Mouse (Mus musculus) kidney, embryonic 16.5 days (tissue): ENCODE measurements around the gene Lrrtm4. TPM values are rescaled to one million over a fixed set of nuclear protein-coding genes. Genes with fewer than 3 reads are reported as not detected.
A peak's percentile ranks its signal among the peaks of the same experiment; 100 is the strongest.

ENCODE experiments used
- ATAC-seq: fragments of 200-750 bp; cut with Nextera tagmentation; 2 replicates; pipeline ENCODE4 v1.8.0; 2017; ENCODE audit warnings: moderate TSS enrichment; ENCODE audit not compliant: low FRiP score, low TSS enrichment
- H3K27ac ChIP-seq: fragments of 300-500 bp; sonication (generic); 2 replicates; pipeline ENCODE4 v1.5.1; 2014; ENCODE audit warnings: low read length
- H3K27me3 ChIP-seq: fragments of 300-500 bp; sonication (generic); 2 replicates; pipeline ENCODE4 v1.6.1; 2014; ENCODE audit warnings: low read length, control low read depth, mixed read lengths; ENCODE audit not compliant: insufficient read depth
- H3K36me3 ChIP-seq: fragments of 300-500 bp; sonication (generic); 2 replicates; pipeline ENCODE4 v1.6.1; 2014; ENCODE audit warnings: low read length, control low read depth, mixed read lengths; ENCODE audit not compliant: insufficient read depth
- H3K4me1 ChIP-seq: fragments of 300-500 bp; sonication (generic); 2 replicates; pipeline ENCODE4 v1.6.1; 2014; ENCODE audit warnings: low read length, control low read depth, mixed read lengths; ENCODE audit not compliant: insufficient read depth
- H3K4me2 ChIP-seq: fragments of 300-500 bp; sonication (generic); replicated peaks from 2 replicates; pipeline ENCODE4 v1.6.1; 2014; ENCODE audit warnings: low read depth, low read length
- H3K4me3 ChIP-seq: fragments of 300-500 bp; sonication (generic); 2 replicates; pipeline ENCODE4 v1.5.1; 2014; ENCODE audit warnings: mild to moderate bottlenecking, low read length
- H3K9ac ChIP-seq: fragments of 300-500 bp; sonication (generic); replicated peaks from 2 replicates; pipeline ENCODE4 v1.6.1; 2014; ENCODE audit warnings: low read length
- H3K9me3 ChIP-seq: fragments of 300-500 bp; sonication (generic); 2 replicates; pipeline ENCODE4 v1.6.1; 2016; ENCODE audit warnings: low read length, control low read depth
- WGBS: fragments of 180-500 bp; shearing (Covaris S2); extraction: QIAGEN DNeasy Blood & Tissue Kit; methylation state at CpG from one replicate; pipeline ENCODE4 v1.1.7; 2014; 5-methylcytosine and 5-hydroxymethylcytosine counted together
- polyA plus RNA-seq: library from polyadenylated mRNA; unstranded; fragments of >200 nt; fragmentation: Nextera tagmentation; extraction: Ambion mirVana; gene quantifications from 2 replicates; pipeline ENCODE4 v1.2.1, GENCODE M21; 2015

The Lrrtm4 gene
- polyA plus RNA-seq, 1 experiment from 2014 or later: 0.35 TPM

DNA sequence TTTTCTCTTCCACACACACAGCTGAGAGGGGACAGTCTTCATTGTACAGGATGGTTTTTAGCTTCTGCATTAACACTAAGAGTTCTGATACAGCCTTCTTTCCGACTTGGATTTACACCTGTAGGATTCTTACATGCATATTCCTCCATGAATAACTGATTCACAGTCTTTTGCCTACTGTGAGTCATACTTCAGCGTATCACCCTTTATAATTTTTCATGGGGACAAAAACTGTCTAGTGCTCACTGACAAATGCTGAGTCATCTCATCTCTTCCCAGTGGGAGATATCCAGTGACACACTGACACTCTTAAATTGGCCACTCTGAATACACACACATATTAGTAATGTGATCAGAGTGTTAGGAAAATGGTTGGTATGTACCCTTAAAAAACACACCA lies 600.8 kb downstream of the Lrrtm4 start:
- Histone ChIP-seq H3K9me3 (no peaks in the 10 kb centered on the region), H3K4me1 (no peaks in the 10 kb centered on the region), H3K27ac (no peak overlapping the region), H3K4me2 (no peak overlapping the region), H3K36me3 (no peaks in the 10 kb centered on the region), H3K4me3 (no peak overlapping the region), H3K9ac (no peak overlapping the region), H3K27me3 (no peaks in the 10 kb centered on the region)
- ATAC-seq: no peak
- WGBS: 90% methylated on average over 2 of the region's 2 CpGs

DNA sequence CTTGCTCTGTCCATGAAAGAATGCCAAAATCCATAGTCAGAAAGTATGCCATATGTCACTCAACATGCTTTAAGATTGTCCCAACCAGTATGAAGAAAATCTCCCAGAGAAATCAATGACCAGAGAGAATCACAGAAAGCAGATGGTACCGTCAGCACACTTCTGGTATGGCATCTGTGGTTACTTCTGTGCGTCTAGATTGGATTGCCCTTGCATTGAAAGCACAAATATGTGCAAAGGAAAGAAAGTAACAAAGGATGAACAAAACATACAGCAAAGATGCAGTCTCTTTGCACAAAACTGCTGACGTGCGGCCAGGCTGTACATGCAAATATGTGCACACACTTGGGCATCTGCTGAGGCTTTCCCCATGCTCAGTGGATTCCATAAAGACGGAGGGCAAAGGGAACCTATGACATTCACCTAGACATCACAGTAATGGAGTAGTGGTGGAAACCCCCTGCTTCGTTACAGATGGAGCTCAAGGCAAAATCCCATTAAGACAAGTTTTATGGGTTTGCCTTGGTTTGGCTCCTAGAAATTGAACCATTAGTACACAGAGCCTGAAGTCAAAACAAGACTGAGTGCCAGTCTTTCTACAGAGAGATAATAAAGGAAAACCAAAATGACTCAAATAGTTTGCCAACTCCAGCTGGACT lies 604.1 kb downstream of the Lrrtm4 start:
- H3K4me2 ChIP-seq: no peak overlapping the region
- ATAC-seq: no peak
- WGBS: 87% methylated on average over 6 of the region's 6 CpGs
- no peaks in the 10 kb centered on the region for H3K9me3 ChIP-seq
- no peak overlapping the region for H3K9ac ChIP-seq
- H3K27ac ChIP-seq: no peak overlapping the region
- no peaks in the 10 kb centered on the region for H3K27me3 ChIP-seq
- no peaks in the 10 kb centered on the region for H3K36me3 ChIP-seq
- no peak overlapping the region for H3K4me3 ChIP-seq
- H3K4me1 ChIP-seq: no peaks in the 10 kb centered on the region

DNA sequence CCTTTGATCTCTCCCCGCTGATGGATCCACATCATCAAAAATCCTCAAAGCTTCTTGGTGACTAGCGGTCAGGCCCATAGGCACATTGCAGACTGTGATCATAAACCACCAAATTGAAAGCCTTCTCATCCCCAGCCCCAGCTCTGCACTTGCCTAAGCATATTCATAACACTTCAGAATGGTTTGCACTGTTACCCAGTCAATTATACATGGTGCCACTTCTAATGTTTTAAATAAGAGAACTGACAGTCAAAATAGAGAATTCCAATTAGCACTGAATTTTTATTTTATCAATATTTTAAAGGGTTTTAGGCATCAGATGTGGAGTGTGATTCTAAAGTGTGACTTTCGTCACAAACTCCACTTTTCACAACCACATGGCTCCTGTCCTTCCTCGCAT lies 606.8 kb downstream of the Lrrtm4 start:
- 87% methylated on average over 4 of the region's 4 CpGs for WGBS
- ATAC-seq: no peak
- H3K27me3 ChIP-seq: no peaks in the 10 kb centered on the region

DNA sequence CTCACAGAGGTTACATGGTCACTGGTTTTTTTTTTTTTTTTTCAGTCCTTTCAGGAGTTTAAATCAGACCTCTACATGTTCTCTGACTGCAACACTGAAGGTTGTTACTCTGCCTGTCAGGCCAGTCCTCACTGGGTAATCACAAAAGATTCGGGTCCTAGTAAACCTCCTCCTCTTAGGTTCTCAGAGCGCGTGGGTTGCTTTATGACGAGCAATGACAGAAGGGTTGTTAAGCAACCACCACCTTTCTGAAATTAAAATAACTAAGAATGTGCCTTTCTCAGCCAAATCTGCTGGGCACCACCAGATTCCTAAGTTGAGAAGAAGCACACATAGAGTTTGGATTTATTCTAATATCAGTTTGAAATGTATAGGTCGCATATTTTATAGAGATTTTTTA lies 644.1 kb downstream of the Lrrtm4 start:
- Histone ChIP-seq H3K36me3 (no peaks in the 10 kb centered on the region), H3K27me3 (no peaks in the 10 kb centered on the region), H3K9ac (no peak overlapping the region), H3K4me2 (no peak overlapping the region), H3K27ac (no peak overlapping the region), H3K4me3 (no peak overlapping the region), H3K4me1 (no peaks in the 10 kb centered on the region), H3K9me3 (no peaks in the 10 kb centered on the region)
- 79% methylated on average over 5 of the region's 5 CpGs for WGBS
- no peak for ATAC-seq

More for the DNA sequence above, 606.8 kb downstream of the Lrrtm4 start:
- Histone ChIP-seq H3K4me1 (no peaks in the 10 kb centered on the region), H3K27ac (no peak overlapping the region), H3K36me3 (no peaks in the 10 kb centered on the region), H3K4me3 (no peak overlapping the region), H3K9me3 (no peaks in the 10 kb centered on the region), H3K4me2 (no peak overlapping the region), H3K9ac (no peak overlapping the region)

DNA sequence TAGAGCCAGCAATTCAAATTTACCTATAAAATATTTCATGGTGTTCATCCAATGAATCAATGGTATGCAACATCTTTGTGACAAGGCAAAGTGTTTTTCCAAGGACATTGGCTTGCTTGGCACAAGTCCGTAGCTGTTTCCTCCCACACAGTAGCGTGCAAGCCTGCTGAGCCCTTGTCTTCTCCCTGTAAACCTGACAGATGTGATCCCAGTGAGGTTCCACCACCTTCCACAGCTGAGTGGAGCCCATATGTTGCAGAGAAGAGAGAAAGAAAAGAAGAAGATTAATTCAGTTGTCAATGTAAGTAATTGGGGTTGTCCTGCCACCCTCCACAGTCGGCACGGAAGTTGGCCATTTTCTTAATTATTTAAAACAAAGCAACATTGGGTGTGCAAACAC lies 645.4 kb downstream of the Lrrtm4 start:
- Histone ChIP-seq H3K27me3 (no peaks in the 10 kb centered on the region), H3K4me2 (no peak overlapping the region), H3K27ac (0 out of 2 replicates have a peak overlapping the region, but pooled peaks have one; percentile 10), H3K9ac (no peak overlapping the region), H3K4me3 (no peak overlapping the region), H3K36me3 (no peaks in the 10 kb centered on the region), H3K9me3 (no peaks in the 10 kb centered on the region), H3K4me1 (no peaks in the 10 kb centered on the region)
- ATAC-seq: no peak
- 37% methylated on average over 4 of the region's 4 CpGs for WGBS

DNA sequence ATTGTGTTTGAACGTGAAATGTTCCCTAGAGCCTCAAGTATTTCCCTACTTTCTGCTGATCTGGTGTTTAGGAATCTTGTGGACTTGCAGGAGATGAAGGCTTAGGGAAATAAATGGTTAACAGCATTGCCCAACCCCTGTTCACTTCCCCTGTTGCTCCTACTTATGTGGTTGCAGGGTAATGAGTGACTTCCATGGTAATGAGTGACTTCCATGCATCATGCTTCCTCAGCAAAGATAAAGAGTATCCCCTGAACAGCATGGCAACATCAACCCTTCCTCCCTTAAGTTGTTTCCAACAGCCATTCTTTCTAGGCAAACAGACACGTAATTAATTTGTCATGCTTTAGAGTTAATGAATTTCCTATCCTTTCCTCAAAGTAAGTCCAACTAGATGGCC lies 685.5 kb downstream of the Lrrtm4 start:
- Histone ChIP-seq H3K27ac (no peak overlapping the region), H3K4me3 (no peak overlapping the region), H3K9me3 (no peaks in the 10 kb centered on the region), H3K4me1 (no peaks in the 10 kb centered on the region), H3K9ac (no peak overlapping the region), H3K27me3 (no peaks in the 10 kb centered on the region), H3K4me2 (no peak overlapping the region), H3K36me3 (no peaks in the 10 kb centered on the region)
- ATAC-seq: peak; percentile 95
- 55% methylated on average over 2 of the region's 2 CpGs for WGBS

DNA sequence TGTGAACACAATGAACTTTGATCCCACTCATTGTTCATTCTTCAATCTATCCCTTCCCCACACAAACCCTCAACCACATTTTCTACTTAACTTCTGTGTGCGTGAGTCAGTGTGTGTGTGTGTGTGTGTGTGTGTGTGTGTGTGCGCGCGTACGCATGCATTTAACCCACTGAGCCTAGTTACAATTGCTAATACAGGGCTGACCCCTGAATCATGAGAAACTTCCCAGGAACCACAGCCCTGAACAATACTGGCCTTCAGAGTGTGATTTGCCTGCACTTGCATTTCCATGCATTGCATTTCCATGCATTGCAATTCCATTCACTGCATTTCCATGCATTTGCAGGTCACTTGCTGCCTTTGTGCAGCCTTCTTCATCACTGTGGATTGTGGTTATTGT lies 701.8 kb downstream of the Lrrtm4 start:
- Histone ChIP-seq H3K4me3 (no peak overlapping the region), H3K36me3 (no peaks in the 10 kb centered on the region), H3K9ac (no peak overlapping the region), H3K27ac (no peak overlapping the region), H3K27me3 (no peaks in the 10 kb centered on the region), H3K4me1 (no peaks in the 10 kb centered on the region), H3K4me2 (no peak overlapping the region), H3K9me3 (no peaks in the 10 kb centered on the region)
- no peak for ATAC-seq
- 89% methylated on average over 5 of the region's 5 CpGs for WGBS

DNA sequence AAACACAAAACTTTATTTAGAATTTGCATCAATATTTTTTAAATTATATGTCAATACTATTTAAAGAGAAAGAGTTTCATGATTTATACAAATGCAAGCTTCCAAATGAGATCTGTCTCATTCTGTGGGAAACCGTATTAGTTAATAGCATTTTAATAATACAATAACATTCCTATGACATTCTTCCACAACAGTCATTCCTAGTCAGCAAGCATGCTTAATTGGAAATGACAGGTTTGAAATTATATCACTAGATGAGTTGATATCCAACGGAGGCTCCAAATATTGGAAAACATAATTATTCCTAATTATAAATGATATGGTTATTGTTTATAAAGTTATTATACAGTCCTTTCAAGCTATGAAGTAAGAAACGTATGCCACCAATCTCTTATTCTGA lies 714.7 kb downstream of the Lrrtm4 start:
- Histone ChIP-seq H3K4me1 (no peaks in the 10 kb centered on the region), H3K9ac (no peak overlapping the region), H3K4me2 (no peak overlapping the region), H3K9me3 (no peaks in the 10 kb centered on the region), H3K36me3 (no peaks in the 10 kb centered on the region), H3K27me3 (no peaks in the 10 kb centered on the region), H3K4me3 (no peak overlapping the region), H3K27ac (no peak overlapping the region)
- 85% methylated on average over 3 of the region's 3 CpGs for WGBS
- ATAC-seq: no peak

DNA sequence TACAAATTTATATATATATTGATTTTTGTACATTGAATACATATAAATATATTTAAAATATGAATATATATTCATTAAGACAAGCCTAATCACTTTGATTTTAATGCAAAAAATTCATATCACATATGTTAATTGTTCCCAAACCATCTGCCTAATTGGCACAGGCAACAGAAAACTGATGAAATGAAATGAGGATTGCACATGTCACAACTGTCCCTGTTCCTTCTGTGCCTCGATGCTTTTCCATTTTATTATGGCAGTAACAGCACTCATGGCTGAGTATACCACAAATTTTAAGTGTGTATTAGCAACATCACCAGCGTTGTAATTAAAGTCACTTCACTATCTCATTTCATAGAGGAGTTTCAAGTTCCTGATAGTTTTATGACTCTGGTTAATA lies 732.1 kb downstream of the Lrrtm4 start:
- Histone ChIP-seq H3K4me3 (no peak overlapping the region), H3K36me3 (no peaks in the 10 kb centered on the region), H3K9ac (no peak overlapping the region), H3K4me1 (no peaks in the 10 kb centered on the region), H3K9me3 (no peaks in the 10 kb centered on the region), H3K27ac (no peak overlapping the region), H3K4me2 (no peak overlapping the region), H3K27me3 (no peaks in the 10 kb centered on the region)
- 56% methylated on average over 2 of the region's 2 CpGs for WGBS
- ATAC-seq: no peak

DNA sequence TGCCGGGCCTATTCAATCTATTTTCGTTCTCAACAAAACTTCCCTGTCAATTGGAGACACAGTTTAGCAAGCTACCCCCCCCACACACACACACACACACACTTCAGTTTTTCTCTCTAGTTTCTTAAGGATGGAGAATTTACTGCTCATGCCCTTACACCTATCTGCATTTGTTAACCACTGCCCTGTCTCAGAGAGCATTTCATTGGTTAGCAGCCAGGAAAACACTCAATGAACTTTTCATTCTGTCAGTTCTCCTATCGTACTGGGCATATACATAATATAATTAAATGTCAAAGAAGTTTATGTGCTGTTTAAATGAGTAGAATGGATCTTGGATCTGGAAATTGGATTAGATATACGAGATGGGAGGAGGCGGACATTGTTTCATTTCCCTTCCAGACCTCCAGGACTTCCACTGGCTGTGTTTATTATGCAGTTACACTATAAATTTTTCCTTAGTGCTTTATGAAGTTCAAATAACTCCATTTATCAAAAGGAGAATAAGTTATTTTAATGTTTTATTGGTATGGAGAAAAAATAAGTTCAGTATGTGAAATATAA lies 742.0 kb downstream of the Lrrtm4 start:
- no peak overlapping the region; the same call in 1 of the 2 replicates for H3K27ac ChIP-seq

More for the DNA sequence above, 742.0 kb downstream of the Lrrtm4 start:
- ATAC-seq: peak; percentile 75
- H3K4me3 ChIP-seq: no peak overlapping the region
- H3K9ac ChIP-seq: no peak overlapping the region
- 41% methylated on average over 5 of the region's 5 CpGs for WGBS
- no peaks in the 10 kb centered on the region for H3K9me3 ChIP-seq
- 0 out of 2 replicates have a peak, but pooled peaks cover 3% of the 10 kb centered on the region for H3K4me1 ChIP-seq
- no peaks in the 10 kb centered on the region for H3K27me3 ChIP-seq
- H3K4me2 ChIP-seq: no peak overlapping the region
- H3K36me3 ChIP-seq: no peaks in the 10 kb centered on the region
